Mouse (Mus musculus) retina, adult 2 months (tissue): ENCODE data around the gene Nrbf2.

Experiments
- DNase-seq: peaks from one replicate; pipeline ENCODE4 v3.0.0-alpha.2; 2012; ENCODE audit warnings: low read depth, low spot score

Nrbf2 gene

GRCm38 (mm10) chr10:67285176-67285814 is at the start of gene Nrbf2:
Gene Nrbf2 (minus strand): TSS chr10:67285305.
- peak; percentile 87 for DNase-seq

- no peak for DNase-seq
Measured at GRCm38 (mm10) chr10:67330580-67330979, 45.5 kb upstream of the Nrbf2 start.

- no peak for DNase-seq
Measured at GRCm38 (mm10) chr10:67329661-67330060, 44.6 kb upstream of the Nrbf2 start.

- DNase-seq, result no peak
Measured at GRCm38 (mm10) chr10:67328208-67328607, 43.1 kb upstream of the Nrbf2 start.

GRCm38 (mm10) chr10:67324036-67324435 is 38.9 kb upstream of the Nrbf2 start:
- DNase-seq, result no peak

GRCm38 (mm10) chr10:67321396-67321795 is 36.3 kb upstream of the Nrbf2 start:
- DNase-seq, result no peak

- no peak for DNase-seq
Measured at GRCm38 (mm10) chr10:67320207-67320859, 35.2 kb upstream of the Nrbf2 start.

GRCm38 (mm10) chr10:67319016-67319725 is 34.1 kb upstream of the Nrbf2 start:
- no peak for DNase-seq

- no peak for DNase-seq
Measured at GRCm38 (mm10) chr10:67317931-67318460, 32.9 kb upstream of the Nrbf2 start.

GRCm38 (mm10) chr10:67314811-67315435 is 29.8 kb upstream of the Nrbf2 start:
- peak; percentile 40 for DNase-seq

GRCm38 (mm10) chr10:67312456-67312855 is 27.4 kb upstream of the Nrbf2 start:
- no peak for DNase-seq

- peak; percentile 13 for DNase-seq
Measured at GRCm38 (mm10) chr10:67311277-67311959, 26.3 kb upstream of the Nrbf2 start.

GRCm38 (mm10) chr10:67309483-67310138 is 24.5 kb upstream of the Nrbf2 start:
- no peak for DNase-seq

- no peak for DNase-seq
Measured at GRCm38 (mm10) chr10:67302340-67302739, 17.2 kb upstream of the Nrbf2 start.

GRCm38 (mm10) chr10:67301046-67301445 is 15.9 kb upstream of the Nrbf2 start:
- no peak for DNase-seq

GRCm38 (mm10) chr10:67299285-67299684 is 14.2 kb upstream of the Nrbf2 start:
- no peak for DNase-seq

GRCm38 (mm10) chr10:67298856-67299255 is 13.8 kb upstream of the Nrbf2 start:
- no peak for DNase-seq

- DNase-seq, result no peak
Measured at GRCm38 (mm10) chr10:67297175-67297855, 12.2 kb upstream of the Nrbf2 start.

GRCm38 (mm10) chr10:67296482-67297152 is 11.5 kb upstream of the Nrbf2 start:
- DNase-seq, result no peak
